Mouse (Mus musculus) kidney, adult 2 months (tissue): ENCODE results near the gene Evi2b. TPM values are rescaled to one million over a fixed set of nuclear protein-coding genes. Genes with fewer than 3 reads are reported as not detected.

Source experiments
- DNase-seq: peaks from one replicate; pipeline ENCODE4 v3.0.0; 2021
- H3K27ac ChIP-seq: fragments of 200-500 bp; 2 replicates; pipeline ENCODE4 v1.5.1; 2012; ENCODE audit warnings: low read depth, low read length, control low read depth, inconsistent platforms; ENCODE audit not compliant: insufficient read depth
- H3K27me3 ChIP-seq: fragments of 200-500 bp; replicated peaks from 2 replicates; pipeline ENCODE4 v1.6.1; 2012; ENCODE audit warnings: mild to moderate bottlenecking, moderate library complexity, low read length, inconsistent platforms; ENCODE audit not compliant: control insufficient read depth, insufficient read depth
- H3K36me3 ChIP-seq: fragments of 200-500 bp; 2 replicates; pipeline ENCODE4 v1.6.1; 2012; ENCODE audit warnings: mild to moderate bottlenecking, moderate library complexity, low read length, inconsistent platforms; ENCODE audit not compliant: control insufficient read depth, insufficient read depth
- H3K4me1 ChIP-seq: fragments of 200-500 bp; 2 replicates; pipeline ENCODE4 v1.6.1; 2011; ENCODE audit warnings: low read length; ENCODE audit not compliant: control insufficient read depth, insufficient read depth
- H3K4me3 ChIP-seq: fragments of 200-500 bp; 2 replicates; pipeline ENCODE4 v1.5.1; 2011; ENCODE audit warnings: mild to moderate bottlenecking, low read depth, low read length, control low read depth; ENCODE audit not compliant: insufficient read depth
- CTCF ChIP-seq: fragments of 200-500 bp; conservative IDR thresholded peaks from 2 replicates; pipeline ENCODE4 v1.5.1; 2011; ENCODE audit warnings: low read depth, mild to moderate bottlenecking, control low read depth, low read length, moderate library complexity, mixed read lengths; ENCODE audit not compliant: insufficient read depth, insufficient read length
- POLR2A ChIP-seq: fragments of 200-500 bp; IDR thresholded peaks from one replicate; pipeline ENCODE4 v1.6.1; 2011; ENCODE audit warnings: low read depth, low read length, control low read depth
- WGBS: fragments of 180-500 bp; shearing (Covaris S2); methylation state at CpG from one replicate; pipeline ENCODE4 v1.1.7; 2018; 5-methylcytosine and 5-hydroxymethylcytosine counted together
- polyA plus RNA-seq: library from polyadenylated mRNA; depleted of rRNA; stranded (reverse); fragments of >200 nt; gene quantifications from 2 replicates; pipeline ENCODE4 v1.2.3, GENCODE M21; 2012; rRNA removed

The Evi2b gene
- polyA plus RNA-seq, 1 experiment, result 5.6 TPM

GRCm38 (mm10) chr11:79468097-79468496 lies 55.5 kb downstream of the Evi2b start:
- TF ChIP-seq POLR2A (no peak), CTCF (no peak)
- WGBS, result 45% methylated on average over 1 of the region's 1 CpGs
- H3K36me3 ChIP-seq, result peaks cover 2% of the 10 kb centered on the region

More at GRCm38 (mm10) chr11:79468097-79468496, 55.5 kb downstream of the Evi2b start:
- DNase-seq, result no peak
- Histone ChIP-seq H3K4me3 (no peak overlapping the region), H3K27me3 (no peaks in the 10 kb centered on the region), H3K27ac (no peak overlapping the region), H3K4me1 (no peaks in the 10 kb centered on the region)

Other genes with a start within 250 kb of the Evi2b start
- gene Gm9964, start 226.9 kb downstream of the Evi2b start, polyA plus RNA-seq, result not detected in 2 replicates
- 10.2 TPM in 2 replicates for gene Nf1, start 184.1 kb downstream of the Evi2b start, polyA plus RNA-seq
- gene Omg, start 19.7 kb downstream of the Evi2b start, polyA plus RNA-seq, result 0.04 and 0.16 TPM in 2 replicates
- 0.16 and 0.30 TPM in 2 replicates for gene Evi2, start 6.8 kb upstream of the Evi2b start, polyA plus RNA-seq
- gene Evi2a, start 6.8 kb upstream of the Evi2b start, polyA plus RNA-seq, result 3.1 and 5.3 TPM in 2 replicates
- 40.8 and 48.0 TPM in 2 replicates for gene Rab11fip4, start 67.5 kb upstream of the Evi2b start, polyA plus RNA-seq